Comparison of ENCODE assay signal across 9 mouse cellular contexts in genomic region chr15:102116753-102117415, GRCm38 (mm10). TPM values are rescaled to one million over a fixed set of nuclear protein-coding genes. Genes with fewer than 3 reads are reported as not detected.
A peak's percentile ranks its signal among the peaks of the same experiment; 100 is the strongest.
DNase-seq lines count a peak whose midpoint lies in the region; ATAC-seq and TF ChIP-seq lines count a peak whose summit lies in the region.
"Had no signal": no experiment of that assay in that cellular context is flagged by ENCODE, and none has a peak within 500 bp of the region (broad histone marks: within the 10 kb centered on the region; RNA-seq: fewer than 3 reads in every experiment).

No protein-coding gene starts in this region.

- peak; percentile 1; the same call in 1 of the 2 replicates for TF ChIP-seq POLR2A in embryonic fibroblast, embryonic 13.5 days (IDR thresholded peaks at IDR 0.05; ENCODE audit: low read depth, low read length)

- H3K36me3 ChIP-seq in heart, embryonic 10.5 days, result peaks cover 96% of the 10 kb centered on the region
- H3K36me3 ChIP-seq in lung, embryonic 15.5 days, result peaks cover 71% of the 10 kb centered on the region
- H3K36me3 ChIP-seq in midbrain, postnatal 0 days (ENCODE audit: insufficient read depth, low read length), result peaks cover 47% of the 10 kb centered on the region

- no peak overlapping the region for H3K9ac ChIP-seq in lung, embryonic 15.5 days
- no peak overlapping the region for H3K9ac ChIP-seq in midbrain, postnatal 0 days (replicated peaks; ENCODE audit: low read length, poor library complexity, severe bottlenecking)

- no peak for TF ChIP-seq CTCF in embryonic fibroblast, embryonic 13.5 days (IDR thresholded peaks at IDR 0.05; ENCODE audit: borderline replicate concordance, insufficient read depth, low read length)
- TF ChIP-seq CTCF in midbrain, postnatal 0 days (IDR thresholded peaks at IDR 0.05), result no peak

- no peak overlapping the region for H3K27ac ChIP-seq in heart, embryonic 10.5 days
- H3K27ac ChIP-seq in lung, embryonic 15.5 days, result peak overlapping the region; percentile 32
- no peak overlapping the region for H3K27ac ChIP-seq in embryonic fibroblast, embryonic 13.5 days (ENCODE audit: insufficient read depth, low read length)
- peak overlapping the region; percentile 38; the same call in 1 of the 2 replicates for H3K27ac ChIP-seq in midbrain, postnatal 0 days (ENCODE audit: low read depth, low read length)

- WGBS in heart, embryonic 10.5 days, result 82% methylated on average over 11 of the region's 11 CpGs
- 62% methylated on average over 11 of the region's 11 CpGs for WGBS in lung, embryonic 15.5 days
- 65% methylated on average over 11 of the region's 11 CpGs for WGBS in midbrain, postnatal 0 days

- peak; percentile 28; the same call in 1 of the 2 replicates for ATAC-seq in lung, embryonic 15.5 days (ENCODE audit: borderline replicate concordance, extremely low read depth, low FRiP score, low TSS enrichment)
- no peak for ATAC-seq in midbrain, postnatal 0 days (ENCODE audit: low FRiP score)

- no peaks in the 10 kb centered on the region for H3K27me3 ChIP-seq in heart, embryonic 10.5 days (ENCODE audit: insufficient read depth, poor library complexity, severe bottlenecking)
- no peaks in the 10 kb centered on the region for H3K27me3 ChIP-seq in lung, embryonic 15.5 days
- H3K27me3 ChIP-seq in midbrain, postnatal 0 days (ENCODE audit: insufficient read depth, low read length), result no peaks in the 10 kb centered on the region

- H3K4me2 ChIP-seq in lung, embryonic 15.5 days, result no peak overlapping the region
- no peak overlapping the region for H3K4me2 ChIP-seq in midbrain, postnatal 0 days (ENCODE audit: low read depth, low read length, poor library complexity, severe bottlenecking)

- H3K4me1 ChIP-seq in heart, embryonic 10.5 days, result peaks cover 5% of the 10 kb centered on the region; the same call in 1 of the 2 replicates
- peaks cover 29% of the 10 kb centered on the region for H3K4me1 ChIP-seq in lung, embryonic 15.5 days
- no peaks in the 10 kb centered on the region for H3K4me1 ChIP-seq in embryonic fibroblast, embryonic 13.5 days (ENCODE audit: control insufficient read depth, insufficient read depth, low read length)
- H3K4me1 ChIP-seq in midbrain, postnatal 0 days (ENCODE audit: insufficient read depth, low read length), result no peaks in the 10 kb centered on the region

- H3K4me3 ChIP-seq in heart, embryonic 10.5 days, result no peak overlapping the region
- H3K4me3 ChIP-seq in lung, embryonic 15.5 days, result no peak overlapping the region
- no peak overlapping the region for H3K4me3 ChIP-seq in embryonic fibroblast, embryonic 13.5 days (ENCODE audit: insufficient read depth, low read length)
- no peak overlapping the region for H3K4me3 ChIP-seq in midbrain, postnatal 0 days (ENCODE audit: low read depth, low read length)

- DNase-seq in heart, adult 18-20 months, result peak; percentile 38 to 45
- no peak for DNase-seq in heart, embryonic 10.5 days (ENCODE audit: low spot score)
- no peak for DNase-seq in lung, postnatal 25 days (ENCODE audit: low spot score)
- DNase-seq in midbrain, postnatal 0 days (ENCODE audit: low spot score), result peak; percentile 86
- no peak for DNase-seq in right cerebral cortex, postnatal 14 days
- no peak for DNase-seq in frontal cortex, postnatal 10 days (ENCODE audit: low spot score in 2 of 2)
- DNase-seq: thymus, postnatal 4 days had no signal

- no peaks in the 10 kb centered on the region for H3K9me3 ChIP-seq in heart, embryonic 10.5 days
- no peaks in the 10 kb centered on the region for H3K9me3 ChIP-seq in lung, embryonic 15.5 days
- no peaks in the 10 kb centered on the region for H3K9me3 ChIP-seq in midbrain, postnatal 0 days (ENCODE audit: low read length)

RNA-seq across cellular contexts. Expression of gene Tns2, which starts 16.7 kb away (rescaled TPM):
- total RNA-seq in heart, adult 18-20 months (2021), result 100 to 1,000 TPM; 109 to 123 TPM
- 19.8 and 19.9 TPM in 2 replicates for polyA plus RNA-seq in heart, embryonic 10.5 days (2016; fragmentation: Nextera tagmentation; extraction: Ambion mirVana)
- 47.6 and 54.5 TPM in 2 replicates for polyA plus RNA-seq in lung, embryonic 15.5 days (2015; fragmentation: Nextera tagmentation; extraction: Ambion mirVana)
- 61.8 and 71.1 TPM in 2 replicates for polyA plus RNA-seq in embryonic fibroblast, embryonic 13.5 days (2011; ENCODE audit: insufficient read length, low read depth, missing spikeins)
- total RNA-seq in midbrain, postnatal 0 days (2014; rRNA removed), result 18.1 and 20.4 TPM in 2 replicates
- 5.1 and 6.3 TPM in 2 replicates for polyA plus RNA-seq in midbrain, postnatal 0 days (2015; fragmentation: Nextera tagmentation; extraction: Ambion mirVana)

RNA-seq across cellular contexts. Expression of gene Spryd3, which starts 19.1 kb away (rescaled TPM):
- total RNA-seq in heart, adult 18-20 months (2021), result 10 to 100 TPM; 14.4 to 15.3 TPM
- 19.0 and 19.4 TPM in 2 replicates for polyA plus RNA-seq in heart, embryonic 10.5 days (2016; fragmentation: Nextera tagmentation; extraction: Ambion mirVana)
- polyA plus RNA-seq in lung, embryonic 15.5 days (2015; fragmentation: Nextera tagmentation; extraction: Ambion mirVana), result 18.8 and 20.5 TPM in 2 replicates
- 35.5 and 36.0 TPM in 2 replicates for polyA plus RNA-seq in embryonic fibroblast, embryonic 13.5 days (2011; ENCODE audit: insufficient read length, low read depth, missing spikeins)
- total RNA-seq in midbrain, postnatal 0 days (2014; rRNA removed), result 120 and 134 TPM in 2 replicates
- 118 and 120 TPM in 2 replicates for polyA plus RNA-seq in midbrain, postnatal 0 days (2015; fragmentation: Nextera tagmentation; extraction: Ambion mirVana)

RNA-seq across cellular contexts. Expression of gene Igfbp6, which starts 27.3 kb away (rescaled TPM):
- 10 to 100 TPM; 23.3 to 39.7 TPM for total RNA-seq in heart, adult 18-20 months (2021)
- 0.64 and 0.67 TPM in 2 replicates for polyA plus RNA-seq in heart, embryonic 10.5 days (2016; fragmentation: Nextera tagmentation; extraction: Ambion mirVana)
- 12.3 and 16.8 TPM in 2 replicates for polyA plus RNA-seq in lung, embryonic 15.5 days (2015; fragmentation: Nextera tagmentation; extraction: Ambion mirVana)
- polyA plus RNA-seq in embryonic fibroblast, embryonic 13.5 days (2011; ENCODE audit: insufficient read length, low read depth, missing spikeins), result 43.0 and 55.0 TPM in 2 replicates
- total RNA-seq in midbrain, postnatal 0 days (2014; rRNA removed), result 11.9 and 13.6 TPM in 2 replicates
- polyA plus RNA-seq in midbrain, postnatal 0 days (2015; fragmentation: Nextera tagmentation; extraction: Ambion mirVana), result 9.9 and 12.7 TPM in 2 replicates

RNA-seq across cellular contexts. Expression of gene Soat2, which starts 33.4 kb away (rescaled TPM):
- total RNA-seq in heart, adult 18-20 months (2021), result not detected
- 2.0 and 7.9 TPM in 2 replicates for polyA plus RNA-seq in heart, embryonic 10.5 days (2016; fragmentation: Nextera tagmentation; extraction: Ambion mirVana)
- 0.20 and 0.34 TPM in 2 replicates for polyA plus RNA-seq in lung, embryonic 15.5 days (2015; fragmentation: Nextera tagmentation; extraction: Ambion mirVana)
- 1.3 and 2.6 TPM in 2 replicates for polyA plus RNA-seq in embryonic fibroblast, embryonic 13.5 days (2011; ENCODE audit: insufficient read length, low read depth, missing spikeins)
- total RNA-seq in midbrain, postnatal 0 days (2014; rRNA removed), result 0.61 TPM in 1 of 2 replicates, not detected in the other
- 0.06 and 0.12 TPM in 2 replicates for polyA plus RNA-seq in midbrain, postnatal 0 days (2015; fragmentation: Nextera tagmentation; extraction: Ambion mirVana)

RNA-seq across cellular contexts. Expression of gene Eif4b, which starts 43.3 kb away (rescaled TPM):
- 100 to 1,000 TPM; 151 to 167 TPM for total RNA-seq in heart, adult 18-20 months (2021)
- 85.5 and 99.6 TPM in 2 replicates for polyA plus RNA-seq in heart, embryonic 10.5 days (2016; fragmentation: Nextera tagmentation; extraction: Ambion mirVana)
- polyA plus RNA-seq in lung, embryonic 15.5 days (2015; fragmentation: Nextera tagmentation; extraction: Ambion mirVana), result 118 and 121 TPM in 2 replicates
- polyA plus RNA-seq in embryonic fibroblast, embryonic 13.5 days (2011; ENCODE audit: insufficient read length, low read depth, missing spikeins), result 309 and 317 TPM in 2 replicates
- total RNA-seq in midbrain, postnatal 0 days (2014; rRNA removed), result 161 and 169 TPM in 2 replicates
- 65.8 and 68.2 TPM in 2 replicates for polyA plus RNA-seq in midbrain, postnatal 0 days (2015; fragmentation: Nextera tagmentation; extraction: Ambion mirVana)

Comparison
In these comparisons a context has a peak if more than half of its experiments do, and no peak if none do; other contexts are left out.
1. DNase-seq: peak in heart, adult 18-20 months (2 of 2) and midbrain, postnatal 0 days (single experiment); none in heart, embryonic 10.5 days (single experiment), lung, postnatal 25 days (single experiment), right cerebral cortex, postnatal 14 days (single experiment) and frontal cortex, postnatal 10 days (0 of 2).
2. H3K27ac ChIP-seq: peak in lung, embryonic 15.5 days (single experiment) and midbrain, postnatal 0 days (single experiment); none in heart, embryonic 10.5 days (single experiment) and embryonic fibroblast, embryonic 13.5 days (single experiment).